Mouse (Mus musculus) kidney, adult 2 months (tissue): ENCODE results near the gene Brinp2.

Experiments
- CTCF ChIP-seq: fragments of 200-500 bp; conservative IDR thresholded peaks from 2 replicates; pipeline ENCODE4 v1.5.1; 2011; ENCODE audit warnings: low read depth, mild to moderate bottlenecking, control low read depth, low read length, moderate library complexity, mixed read lengths; ENCODE audit not compliant: insufficient read depth, insufficient read length
- POLR2A ChIP-seq: fragments of 200-500 bp; IDR thresholded peaks from one replicate; pipeline ENCODE4 v1.6.1; 2011; ENCODE audit warnings: low read depth, low read length, control low read depth

GRCm38 (mm10) chr1:158397058-158397457 is 40.9 kb upstream of the Brinp2 start:
- TF ChIP-seq CTCF = no peak
- TF ChIP-seq POLR2A = no peak
